Mouse (Mus musculus): ENCODE data around the gene AI661453.

Gene AI661453

DNA sequence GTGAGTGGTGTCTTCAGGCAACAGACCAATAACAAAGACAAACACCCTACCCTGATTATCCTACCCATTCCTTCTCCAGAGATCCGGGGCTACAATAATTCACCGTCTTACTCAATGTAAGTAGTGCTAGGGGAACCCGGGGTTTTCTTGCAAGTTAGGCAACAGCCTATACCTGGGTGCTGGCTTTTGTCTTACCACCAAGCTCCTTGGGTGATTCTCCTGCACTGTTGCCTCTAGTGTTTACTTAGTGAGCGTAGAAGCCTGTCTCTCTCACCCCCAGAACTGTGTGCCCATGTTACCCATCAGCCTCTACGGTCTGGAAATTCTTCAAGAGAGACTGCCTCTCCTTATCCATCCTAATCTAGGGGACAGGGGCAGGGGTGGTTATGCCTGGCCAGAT is 67.8 kb downstream of the AI661453 start:
- DNase-seq, result no peak

DNA sequence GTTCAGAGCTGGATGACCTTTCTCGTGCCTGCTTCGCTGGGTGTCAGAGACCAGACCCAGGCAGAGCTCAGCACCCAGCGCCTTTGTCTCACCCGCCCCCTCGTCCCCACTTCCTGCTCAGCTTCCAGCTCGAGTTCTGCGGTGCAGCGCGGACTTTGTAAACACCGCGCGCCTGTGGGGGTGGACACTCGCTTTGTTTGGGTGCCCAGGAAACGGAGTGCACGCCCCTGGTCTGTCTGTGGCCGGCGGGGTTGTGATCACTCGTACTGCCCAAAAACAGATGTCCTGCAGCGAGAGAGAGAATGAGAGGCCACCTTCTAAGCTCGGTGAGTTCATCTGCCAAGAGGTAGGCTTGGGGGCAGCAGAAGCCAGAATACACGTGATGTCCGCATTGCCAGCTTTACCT is 68.5 kb downstream of the AI661453 start, which contains the start of gene Ccnd3:
Ccnd3 (plus strand) TSS at position 111 of the 406 bp plus-strand sequence.
- peak; percentile 90 to 93 for DNase-seq

DNA sequence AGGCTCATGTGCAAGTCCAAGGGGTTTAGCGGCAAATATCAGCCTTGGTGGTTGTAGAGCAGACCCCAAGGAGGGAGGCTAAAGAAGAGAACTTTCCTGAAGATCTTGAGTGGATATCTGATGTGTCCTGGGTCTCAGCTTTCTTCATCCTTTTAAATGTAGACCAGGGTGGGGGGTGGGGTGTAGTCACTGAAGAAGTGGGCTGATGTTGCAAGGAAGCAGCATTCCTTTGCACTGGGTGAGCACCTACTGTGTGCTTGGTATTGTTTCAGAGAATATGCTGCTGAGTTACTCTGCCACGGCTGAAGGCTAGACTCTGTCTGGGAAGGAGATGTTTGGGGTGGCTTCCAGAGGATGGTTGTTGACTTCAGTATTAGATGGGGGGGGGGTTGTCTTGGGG is 69.2 kb downstream of the AI661453 start:
- DNase-seq, result no peak

DNA sequence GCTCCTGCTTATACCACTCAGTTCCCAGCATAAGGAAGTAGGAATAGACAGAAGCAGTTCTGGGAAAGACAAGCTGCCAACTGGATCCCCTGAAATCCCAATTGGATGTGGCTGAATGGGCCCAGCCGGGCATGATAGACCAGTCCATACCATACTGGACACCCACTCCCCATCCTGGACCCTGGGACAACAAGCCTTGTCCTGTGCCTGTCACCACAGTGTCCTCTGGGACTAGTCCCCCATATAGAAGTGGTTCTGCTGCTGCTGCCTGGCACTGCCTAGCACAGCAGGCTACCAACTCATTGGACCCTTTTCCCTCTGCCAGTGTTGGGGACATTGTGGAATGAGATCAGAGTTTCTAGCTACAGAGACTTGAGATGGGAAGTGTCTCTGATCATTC is 69.6 kb downstream of the AI661453 start:
- no peak for DNase-seq

DNA sequence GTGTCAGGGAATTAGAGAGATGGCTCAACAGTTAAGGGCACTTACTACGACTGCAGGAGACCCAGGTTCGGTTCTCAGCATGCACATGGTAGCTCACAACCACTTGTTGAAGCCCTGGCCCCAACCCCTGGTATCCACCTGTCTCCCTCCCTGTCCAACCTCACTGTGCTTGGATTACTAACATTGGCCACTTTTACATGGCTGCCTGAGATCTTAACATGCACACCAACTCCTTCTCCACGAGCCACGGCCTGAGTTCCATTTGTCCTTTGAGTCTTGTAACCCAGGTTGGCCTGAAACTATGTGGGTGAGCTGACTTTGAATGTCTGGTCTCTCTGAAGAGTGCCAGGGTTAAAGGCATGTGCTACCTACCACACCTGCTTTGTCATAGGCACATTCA is 70.3 kb downstream of the AI661453 start:
- DNase-seq, result no peak

DNA sequence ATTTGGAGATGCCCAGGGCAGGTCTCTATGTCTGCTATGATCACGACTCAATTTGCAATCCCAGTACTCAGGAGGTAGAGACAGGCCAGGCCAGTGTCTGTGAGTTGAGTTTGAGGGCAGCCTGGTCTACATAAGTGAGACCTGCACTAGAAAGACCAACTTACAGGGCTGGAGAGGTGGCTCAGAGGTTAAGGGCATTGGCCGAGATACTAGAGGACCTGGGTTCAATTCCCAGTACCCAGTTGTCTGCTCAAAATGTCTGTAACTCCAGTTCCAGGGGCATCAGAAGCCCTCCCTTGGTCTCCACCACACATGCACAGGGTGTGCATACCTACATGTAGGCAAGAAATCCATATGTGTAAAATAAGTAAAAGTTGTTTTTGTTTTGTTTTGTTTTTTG is 71.1 kb downstream of the AI661453 start:
- no peak for DNase-seq

DNA sequence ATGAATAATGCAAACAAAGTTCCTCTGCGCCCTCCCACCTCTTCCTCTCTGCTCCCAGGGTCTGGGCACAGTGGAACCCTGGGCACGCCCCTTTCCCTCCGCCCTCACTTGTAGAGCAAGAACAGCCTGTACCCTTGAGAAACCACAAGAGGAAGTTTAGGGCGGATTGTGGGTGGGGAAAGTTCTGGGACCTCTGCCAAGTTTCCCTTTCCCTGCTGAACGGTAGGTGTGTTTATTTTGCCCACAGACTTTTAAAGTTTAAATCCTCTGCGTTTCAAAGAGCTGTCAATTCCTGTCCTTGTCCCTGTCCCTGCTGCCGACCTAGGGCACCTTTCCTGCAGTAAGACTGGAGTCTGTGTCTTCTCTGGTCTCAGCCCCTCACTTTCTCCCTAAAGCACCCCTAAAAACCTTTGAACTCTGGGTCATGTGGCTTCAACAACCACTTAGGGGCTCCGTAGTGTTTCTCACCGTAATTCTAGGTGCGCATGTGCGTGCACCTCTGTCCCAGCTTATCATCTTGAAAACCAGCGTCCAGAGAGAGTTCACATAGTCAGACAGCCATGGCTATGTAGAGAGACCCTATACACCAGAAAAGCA is 71.7 kb downstream of the AI661453 start:
- DNase-seq, result peak; percentile 97 to 98

DNA sequence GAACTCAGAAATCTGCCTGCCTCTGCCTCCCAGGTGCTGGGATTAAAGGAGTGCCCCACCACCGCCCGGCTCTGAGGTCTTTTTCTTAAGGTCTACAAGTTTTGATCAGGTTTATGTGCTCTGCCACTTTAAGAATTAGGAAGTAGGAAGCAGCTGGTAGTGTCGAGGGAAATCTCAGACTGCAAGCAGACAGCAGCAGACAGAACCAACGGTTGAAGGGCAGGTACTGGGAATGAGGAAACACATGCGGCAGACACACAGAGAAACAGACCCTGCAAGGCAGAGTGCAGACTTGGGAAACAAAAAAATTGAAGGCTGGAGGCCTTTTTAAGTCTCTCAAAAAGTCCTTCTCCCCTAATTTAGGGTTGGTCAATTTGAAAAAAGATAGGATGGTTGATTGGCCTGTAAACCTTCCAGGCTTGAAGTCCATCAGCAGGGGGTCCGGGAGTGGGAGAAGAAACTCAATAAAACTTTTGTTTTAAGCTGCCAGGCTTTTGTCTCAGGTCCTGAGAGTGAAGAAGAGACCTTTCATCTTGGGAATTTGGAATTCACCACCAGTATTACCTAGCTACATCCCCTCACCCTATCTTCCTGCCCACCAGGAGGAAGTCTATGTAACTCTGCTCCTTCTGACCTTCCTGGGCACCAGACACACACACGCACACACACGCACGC is 72.8 kb downstream of the AI661453 start:
- peak in 1 of 2 experiments; percentile 31 for DNase-seq

DNA sequence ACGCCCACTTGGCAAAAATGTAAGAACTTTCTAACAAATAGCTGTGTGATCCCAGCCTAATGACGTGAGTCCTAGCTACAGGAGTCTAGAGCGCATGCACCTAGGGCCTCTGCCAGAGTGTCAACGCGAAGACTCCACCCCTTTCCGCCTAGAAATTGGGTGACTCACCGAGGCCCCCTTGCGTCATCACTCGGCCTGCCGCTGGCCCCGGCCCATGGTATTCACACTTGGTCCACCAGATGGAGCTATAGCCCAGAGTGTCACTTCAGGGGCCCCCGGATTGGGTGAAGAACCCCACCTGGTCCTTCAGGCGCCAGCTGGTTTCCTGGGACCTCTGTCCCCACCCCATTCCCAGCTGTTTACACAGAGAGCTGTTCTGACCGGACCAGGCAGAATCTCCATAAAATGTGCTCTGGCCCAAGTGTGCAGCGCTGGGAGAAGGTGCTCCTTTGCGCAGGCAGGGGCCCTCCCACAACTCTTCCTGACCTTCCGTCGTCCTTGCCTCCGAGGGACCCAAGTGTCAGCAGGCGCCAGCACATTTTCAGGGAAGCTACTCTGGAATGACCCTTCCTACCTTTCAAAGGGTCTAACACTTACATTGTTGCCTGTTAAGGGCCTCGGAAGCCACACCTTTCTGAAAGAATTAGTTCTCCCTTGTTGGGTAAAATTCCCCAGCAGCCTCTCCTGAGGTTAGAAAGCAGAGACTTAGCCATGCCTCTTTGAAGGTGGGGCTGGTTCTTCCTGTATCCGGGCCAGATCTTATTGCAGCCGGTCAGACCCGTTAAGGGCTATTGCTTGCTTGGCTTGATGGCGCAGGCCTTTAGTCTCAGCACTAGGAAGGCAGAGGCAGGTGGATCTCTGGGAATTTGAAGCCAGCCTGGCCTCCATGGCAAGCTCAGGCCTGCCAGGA is 75.0 kb downstream of the AI661453 start:
- peak; percentile 98 to 99 for DNase-seq

DNA sequence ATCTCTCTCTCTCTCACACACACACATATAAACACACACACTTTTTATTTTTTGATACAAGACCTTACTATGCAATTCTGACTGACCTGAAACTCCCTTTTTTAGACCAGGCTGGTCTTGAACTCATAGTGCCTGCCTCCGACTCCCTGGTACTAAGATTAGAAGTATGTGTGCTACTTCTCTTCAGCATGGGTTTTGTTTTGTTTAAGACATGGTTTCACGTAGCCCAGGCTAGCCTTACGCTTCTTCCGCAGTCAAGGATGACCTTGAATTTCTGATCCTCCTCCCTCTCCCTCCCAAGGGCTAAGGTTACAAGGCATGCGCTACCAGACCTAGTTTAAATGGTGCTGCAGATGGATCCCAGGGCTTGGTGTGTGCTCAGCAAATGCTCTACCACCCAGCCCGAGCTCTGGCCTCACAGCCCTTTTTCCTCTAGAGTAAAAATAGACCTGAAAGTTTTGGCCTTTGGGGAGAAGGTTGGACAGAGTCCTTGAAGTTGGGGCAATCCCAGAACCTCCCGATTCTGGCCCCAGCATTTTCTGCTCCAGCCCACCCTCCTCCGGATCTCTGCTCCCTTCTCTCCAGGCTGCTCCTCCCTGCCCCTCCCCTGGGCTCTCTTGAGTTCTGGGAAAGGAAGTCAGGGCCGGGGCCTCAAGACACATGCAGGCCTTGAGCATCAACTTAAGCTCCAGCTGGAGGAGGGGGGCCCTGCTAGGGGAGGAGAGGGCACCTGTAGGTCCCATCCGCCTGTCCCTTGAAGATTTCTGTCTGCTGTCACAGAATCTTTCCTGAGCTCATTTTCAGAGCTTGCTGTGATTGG is 76.8 kb downstream of the AI661453 start:
- DNase-seq, result peak; percentile 42 to 70

DNA sequence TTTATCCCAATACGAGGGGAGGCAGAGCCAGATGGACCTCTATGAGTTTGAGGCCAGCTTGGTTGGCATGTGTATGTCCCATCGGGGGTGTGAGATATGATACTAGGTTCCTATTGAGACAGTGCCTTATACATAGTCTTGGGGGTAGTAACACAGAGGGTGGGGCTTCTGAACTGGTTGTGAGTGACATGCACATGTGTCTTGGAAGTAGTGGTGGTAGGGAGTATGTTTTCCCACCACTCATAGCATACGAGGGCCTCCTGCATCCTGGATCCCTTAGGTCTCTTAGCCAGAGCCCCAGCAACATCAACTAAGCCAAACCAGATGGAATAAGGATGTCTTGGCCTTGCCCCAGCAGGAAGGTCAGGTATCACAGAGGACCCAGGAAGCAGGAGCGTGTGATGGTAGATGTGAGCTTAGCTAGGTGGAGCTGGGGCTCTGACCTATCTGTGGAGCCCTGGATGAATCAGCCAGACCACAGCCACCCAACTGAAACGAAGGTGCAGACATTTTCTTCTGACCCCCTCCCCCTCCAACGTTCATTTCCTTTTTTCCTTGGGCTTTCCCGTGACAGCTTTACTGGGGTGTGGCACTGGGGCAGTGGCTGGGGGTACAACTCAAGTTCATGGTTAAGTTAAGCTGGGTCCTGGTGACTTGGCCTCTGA is 78.9 kb downstream of the AI661453 start:
- no peak for DNase-seq

DNA sequence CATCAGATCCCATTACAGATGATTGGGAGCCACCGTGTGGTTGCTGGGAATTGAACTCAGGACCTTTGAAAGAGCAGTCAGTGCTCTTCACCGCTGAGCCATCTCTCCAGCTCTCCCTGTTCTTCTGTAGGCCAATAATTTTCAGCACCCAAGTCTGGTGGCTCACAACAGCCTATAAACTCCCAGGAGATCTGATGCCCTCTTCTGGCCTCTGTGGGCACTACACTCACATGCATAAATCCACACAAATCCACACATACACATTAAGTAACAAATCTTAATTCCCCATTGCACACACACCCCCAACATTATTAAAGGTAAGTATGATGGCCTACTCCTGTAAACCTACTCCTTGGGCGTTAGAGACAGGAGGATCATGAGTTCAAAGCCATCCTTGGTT is 79.8 kb downstream of the AI661453 start:
- DNase-seq, result no peak

DNA sequence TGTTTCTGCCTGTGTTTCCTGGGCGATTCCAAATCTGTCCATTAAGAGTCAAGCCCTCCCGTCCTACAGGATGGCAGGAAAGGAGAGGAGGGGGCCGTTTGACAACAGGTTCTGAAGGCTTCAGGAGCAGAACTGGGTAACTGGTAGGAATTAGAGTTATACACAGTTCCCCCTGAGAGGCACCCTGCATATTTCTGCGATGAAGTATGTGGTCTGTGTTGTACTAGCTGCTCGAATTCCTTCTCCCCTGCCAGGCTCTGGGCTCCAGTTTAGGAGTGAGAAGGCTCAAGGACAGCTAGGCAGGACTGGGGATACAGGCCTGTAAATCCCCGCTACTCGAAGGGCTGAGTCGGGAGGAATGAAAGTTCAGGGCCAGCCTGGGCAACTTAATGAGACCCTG is 81.8 kb downstream of the AI661453 start:
- DNase-seq, result peak; percentile 53 to 69
